Mouse (Mus musculus) adrenal gland, postnatal 25 days (tissue): ENCODE data around the gene Otub1. TPM values are rescaled to one million over a fixed set of nuclear protein-coding genes. Genes with fewer than 3 reads are reported as not detected.

Experiments used
- DNase-seq: peaks from one replicate; pipeline ENCODE4 v3.0.0; 2021; ENCODE audit warnings: mixed read lengths
- long read RNA-seq: library from polyadenylated mRNA; stranded (forward); transcript quantifications from one replicate; pipeline ENCODE4 v2.0.0, GENCODE M21; 2021
- total RNA-seq: library from RNA; stranded (reverse); gene quantifications from 2 replicates; pipeline ENCODE4 v1.2.3, GENCODE M21; 2021

Otub1 gene
- 102 and 132 TPM in 2 replicates for total RNA-seq
- long read RNA-seq, transcript Otub1-201 (7 exons, 1,713 nt) = major isoform, 119 of 143 reads
- long read RNA-seq, partial matches to known transcripts = 6 of 143 reads
- long read RNA-seq, other reads (novel, unspliced or antisense) = 18 of 143 reads

- DNase-seq = peak; percentile 93
Observed at GRCm38 (mm10) chr19:7205753-7206736, at the start of gene Otub1. Gene Otub1 (minus strand): TSS chr19:7206316.

GRCm38 (mm10) chr19:7246021-7246420, 39.9 kb upstream of the Otub1 start:
- DNase-seq = no peak

GRCm38 (mm10) chr19:7240782-7241690, 34.9 kb upstream of the Otub1 start, which contains the start of gene Naa40:
Gene Naa40 (minus strand): TSS chr19:7241183.
- peak; percentile 93 for DNase-seq

GRCm38 (mm10) chr19:7240291-7240690, 34.2 kb upstream of the Otub1 start:
- DNase-seq = no peak

- DNase-seq = no peak
Observed at GRCm38 (mm10) chr19:7239574-7239973, 33.5 kb upstream of the Otub1 start.

- no peak for DNase-seq
Observed at GRCm38 (mm10) chr19:7236742-7237141, 30.6 kb upstream of the Otub1 start.

- no peak for DNase-seq
Observed at GRCm38 (mm10) chr19:7236011-7236410, 29.9 kb upstream of the Otub1 start.

GRCm38 (mm10) chr19:7235461-7235860, 29.3 kb upstream of the Otub1 start:
- no peak for DNase-seq

GRCm38 (mm10) chr19:7234537-7235221, 28.6 kb upstream of the Otub1 start:
- DNase-seq = peak; percentile 75

GRCm38 (mm10) chr19:7226511-7226914, 20.4 kb upstream of the Otub1 start:
- DNase-seq = no peak

- no peak for DNase-seq
Observed at GRCm38 (mm10) chr19:7225096-7225690, 19.1 kb upstream of the Otub1 start.

- no peak for DNase-seq
Observed at GRCm38 (mm10) chr19:7224253-7224652, 18.1 kb upstream of the Otub1 start.

- no peak for DNase-seq
Observed at GRCm38 (mm10) chr19:7223488-7223887, 17.4 kb upstream of the Otub1 start.

GRCm38 (mm10) chr19:7222196-7222595, 16.1 kb upstream of the Otub1 start:
- no peak for DNase-seq

GRCm38 (mm10) chr19:7218753-7219152, 12.6 kb upstream of the Otub1 start:
- no peak for DNase-seq

- no peak for DNase-seq
Observed at GRCm38 (mm10) chr19:7217926-7218267, 11.8 kb upstream of the Otub1 start.

GRCm38 (mm10) chr19:7217162-7217925, 11.2 kb upstream of the Otub1 start, which contains the start of gene Cox8a:
Gene Cox8a (minus strand): TSS chr19:7217616.
- peak; percentile 95 for DNase-seq

- DNase-seq = no peak
Observed at GRCm38 (mm10) chr19:7214484-7214883, 8.4 kb upstream of the Otub1 start.

GRCm38 (mm10) chr19:7213010-7213409, 6.9 kb upstream of the Otub1 start:
- no peak for DNase-seq

- DNase-seq = no peak
Observed at GRCm38 (mm10) chr19:7212216-7212615, 6.1 kb upstream of the Otub1 start.
